ENCODE assay signal across 16 mouse cellular contexts in genomic region chr12:99489001-99489592, GRCm38 (mm10).
"Had no signal": no experiment of that assay in that cellular context is flagged by ENCODE, and none has a peak within 500 bp of the region (broad histone marks: within the 10 kb centered on the region; RNA-seq: fewer than 3 reads in every experiment).

No protein-coding gene starts in this region.

- ATAC-seq: midbrain, embryonic 16.5 days had no signal

- H3K4me3 ChIP-seq: megakaryocyte, embryonic 14.5 days; midbrain, embryonic 12.5 days; neural tube, embryonic 13.5 days; stomach, embryonic 15.5 days had no signal

- H3K4me1 ChIP-seq: midbrain, embryonic 12.5 days; stomach, embryonic 15.5 days had no signal

- H3K9me3 ChIP-seq: midbrain, embryonic 12.5 days; neural tube, embryonic 13.5 days; stomach, embryonic 15.5 days had no signal

- H3K27me3 ChIP-seq: megakaryocyte, embryonic 14.5 days; midbrain, embryonic 12.5 days; neural tube, embryonic 13.5 days; stomach, embryonic 15.5 days had no signal

- H3K9ac ChIP-seq: liver, embryonic 14.5 days; midbrain, embryonic 12.5 days; neural tube, embryonic 13.5 days; stomach, embryonic 15.5 days had no signal

- H3K36me3 ChIP-seq: midbrain, embryonic 12.5 days; neural tube, embryonic 13.5 days; stomach, embryonic 15.5 days had no signal

- H3K4me2 ChIP-seq: midbrain, embryonic 12.5 days; neural tube, embryonic 13.5 days; stomach, embryonic 15.5 days had no signal

- H3K27ac ChIP-seq: liver, embryonic 14.5 days; midbrain, embryonic 12.5 days; stomach, embryonic 15.5 days had no signal

- DNase-seq: kidney, adult 11 months; kidney, adult 9 months; kidney, postnatal 36 days; layer of hippocampus, adult 9-11 months; layer of hippocampus, postnatal 36 days; lung, adult 18-20 months; lung, postnatal 36 days; right cerebral cortex, postnatal 14 days; thymus, adult 2 months; thymus, postnatal 36 days had no signal
